Mouse (Mus musculus) forelimb bud, embryonic 11.5 days (tissue): ENCODE data around the gene Aire.
A peak's percentile ranks its signal among the peaks of the same experiment; 100 is the strongest.

Source experiments
- DNase-seq: peaks from one replicate; pipeline ENCODE4 v3.0.0-alpha.2; 2012; ENCODE audit warnings: low read depth, low spot score

Gene Aire

GRCm38 (mm10) chr10:78009184-78009944 lies 34.0 kb downstream of the Aire start:
- DNase-seq: peak; percentile 90

GRCm38 (mm10) chr10:78008169-78008568 lies 35.2 kb downstream of the Aire start:
- no peak for DNase-seq

GRCm38 (mm10) chr10:78007203-78007602 lies 36.2 kb downstream of the Aire start:
- DNase-seq: no peak

- no peak for DNase-seq
Observed at GRCm38 (mm10) chr10:78005791-78006438, 37.5 kb downstream of the Aire start.

- DNase-seq: no peak
Observed at GRCm38 (mm10) chr10:78004479-78005100, 38.8 kb downstream of the Aire start.

GRCm38 (mm10) chr10:78002316-78002715 lies 41.1 kb downstream of the Aire start:
- no peak for DNase-seq

GRCm38 (mm10) chr10:78001796-78002195 lies 41.6 kb downstream of the Aire start:
- no peak for DNase-seq

GRCm38 (mm10) chr10:78000200-78000599 lies 43.2 kb downstream of the Aire start:
- DNase-seq: no peak

GRCm38 (mm10) chr10:77995639-77996038 lies 47.8 kb downstream of the Aire start:
- no peak for DNase-seq

GRCm38 (mm10) chr10:77985775-77986174 lies 57.6 kb downstream of the Aire start:
- no peak for DNase-seq

- DNase-seq: peak; percentile 85
Observed at GRCm38 (mm10) chr10:77984660-77985059, 58.8 kb downstream of the Aire start.
